Mouse (Mus musculus) gastrocnemius, postnatal 14 days (tissue): Measurements from ENCODE around the gene Acrbp. TPM values are rescaled to one million over a fixed set of nuclear protein-coding genes. Genes with fewer than 3 reads are reported as not detected.
A peak's percentile ranks its signal among the peaks of the same experiment; 100 is the strongest.
"Not testable (repeated sequence)": the region's sequence is repeated elsewhere in the genome, so short reads cannot be mapped to it uniquely, and the experiment has no call there.

Experiments used
- DNase-seq: peaks from one replicate; pipeline ENCODE4 v3.0.0; 2021; ENCODE audit warnings: mixed read lengths
- intact Hi-C: fragments of 180-260 bp; cut with DNase I; formaldehyde crosslinking; loops from one replicate; pipeline ENCODE4 v1.15.1; 2025; ENCODE audit warnings: low total_unique reads
- long read RNA-seq, 2 experiments: library from polyadenylated mRNA; stranded (forward); transcript quantifications; one replicate each; pipeline ENCODE4 v2.0.0; 2021
- total RNA-seq, 2 experiments: library from RNA; stranded (reverse); gene quantifications; 2 replicates each; pipeline ENCODE4 v1.2.3; 2021

The Acrbp gene
- total RNA-seq, result 1 to 10 TPM; 1.4 to 2.5 TPM
- long read RNA-seq, experiment 1, partial matches to known transcripts, result 0 of 1 reads
- long read RNA-seq, experiment 1, other reads (novel, unspliced or antisense), result 0 of 1 reads
- long read RNA-seq, experiment 2, result 0 reads

GRCm38 (mm10) chr6:125049678-125050077 is at the start of gene Acrbp:
Gene Acrbp (plus strand): TSS chr6:125049689.
- DNase-seq, result no peak
- intact Hi-C loops, result no loop called here

GRCm38 (mm10) chr6:125003706-125004105 is 45.8 kb upstream of the Acrbp start:
- intact Hi-C loops, result no loop called here
- no peak for DNase-seq

GRCm38 (mm10) chr6:125005086-125005485 is 44.4 kb upstream of the Acrbp start:
- intact Hi-C loops, result no loop called here
- DNase-seq, result no peak

- no peak for DNase-seq
- intact Hi-C loops, result no loop called here
Measured at GRCm38 (mm10) chr6:125008060-125008459, 41.4 kb upstream of the Acrbp start.

GRCm38 (mm10) chr6:125008586-125009128 is 40.8 kb upstream of the Acrbp start:
- intact Hi-C loops, result no loop called here
- peak; percentile 97 for DNase-seq

- intact Hi-C loops, result no loop called here
- DNase-seq, result no peak
Measured at GRCm38 (mm10) chr6:125009129-125009180, 40.5 kb upstream of the Acrbp start, which contains the start of gene Zfp384. Gene Zfp384 (plus strand): TSS chr6:125009145.

- intact Hi-C loops, result no loop called here
- DNase-seq, result peak; percentile 90
Measured at GRCm38 (mm10) chr6:125009181-125010073, 40.1 kb upstream of the Acrbp start.

- no peak for DNase-seq
- intact Hi-C loops, result no loop called here
Measured at GRCm38 (mm10) chr6:125017682-125018081, 31.8 kb upstream of the Acrbp start.

- intact Hi-C loops, result not testable (repeated sequence)
- DNase-seq, result peak; percentile 62
Measured at GRCm38 (mm10) chr6:125030532-125030931, 19.0 kb upstream of the Acrbp start.

- intact Hi-C loops, result no loop called here
Measured at GRCm38 (mm10) chr6:125031604-125032003, 17.9 kb upstream of the Acrbp start.

GRCm38 (mm10) chr6:125038666-125039065 is 10.8 kb upstream of the Acrbp start:
- no peak for DNase-seq
- intact Hi-C loops, result no loop called here

More at GRCm38 (mm10) chr6:125031604-125032003, 17.9 kb upstream of the Acrbp start:
- DNase-seq, result no peak

GRCm38 (mm10) chr6:125039131-125039530 is 10.4 kb upstream of the Acrbp start:
- no peak for DNase-seq
- intact Hi-C loops, result no loop called here

GRCm38 (mm10) chr6:125039533-125040153 is 9.8 kb upstream of the Acrbp start, which contains the start of gene Ing4:
Gene Ing4 (plus strand): TSS chr6:125039760.
- peak; percentile 89 for DNase-seq
- intact Hi-C loops, result no loop called here

GRCm38 (mm10) chr6:125040221-125040620 is 9.3 kb upstream of the Acrbp start:
- no peak for DNase-seq
- intact Hi-C loops, result no loop called here

- DNase-seq, result no peak
- intact Hi-C loops, result no loop called here
Measured at GRCm38 (mm10) chr6:125041047-125041446, 8.4 kb upstream of the Acrbp start.

GRCm38 (mm10) chr6:125042081-125042480 is 7.4 kb upstream of the Acrbp start:
- intact Hi-C loops, result no loop called here

GRCm38 (mm10) chr6:125046691-125047090 is 2.8 kb upstream of the Acrbp start:
- DNase-seq, result peak; percentile 86
- intact Hi-C loops, result loop anchor here (2.0 kb wide), 1 partner anchor 38 kb away; no protein-coding TSS in a partner anchor

More at GRCm38 (mm10) chr6:125042081-125042480, 7.4 kb upstream of the Acrbp start:
- DNase-seq, result no peak

GRCm38 (mm10) chr6:125051237-125051636 is 1.7 kb downstream of the Acrbp start:
- intact Hi-C loops, result no loop called here
- DNase-seq, result no peak

GRCm38 (mm10) chr6:125061493-125061892 is 12.0 kb downstream of the Acrbp start:
- intact Hi-C loops, result no loop called here
- no peak for DNase-seq

- no peak for DNase-seq
- intact Hi-C loops, result no loop called here
Measured at GRCm38 (mm10) chr6:125062511-125062910, 13.0 kb downstream of the Acrbp start.

- intact Hi-C loops, result no loop called here
- no peak for DNase-seq
Measured at GRCm38 (mm10) chr6:125063906-125064305, 14.4 kb downstream of the Acrbp start.
